Mouse (Mus musculus): Measurements from ENCODE around the gene Nup210l.

DNA sequence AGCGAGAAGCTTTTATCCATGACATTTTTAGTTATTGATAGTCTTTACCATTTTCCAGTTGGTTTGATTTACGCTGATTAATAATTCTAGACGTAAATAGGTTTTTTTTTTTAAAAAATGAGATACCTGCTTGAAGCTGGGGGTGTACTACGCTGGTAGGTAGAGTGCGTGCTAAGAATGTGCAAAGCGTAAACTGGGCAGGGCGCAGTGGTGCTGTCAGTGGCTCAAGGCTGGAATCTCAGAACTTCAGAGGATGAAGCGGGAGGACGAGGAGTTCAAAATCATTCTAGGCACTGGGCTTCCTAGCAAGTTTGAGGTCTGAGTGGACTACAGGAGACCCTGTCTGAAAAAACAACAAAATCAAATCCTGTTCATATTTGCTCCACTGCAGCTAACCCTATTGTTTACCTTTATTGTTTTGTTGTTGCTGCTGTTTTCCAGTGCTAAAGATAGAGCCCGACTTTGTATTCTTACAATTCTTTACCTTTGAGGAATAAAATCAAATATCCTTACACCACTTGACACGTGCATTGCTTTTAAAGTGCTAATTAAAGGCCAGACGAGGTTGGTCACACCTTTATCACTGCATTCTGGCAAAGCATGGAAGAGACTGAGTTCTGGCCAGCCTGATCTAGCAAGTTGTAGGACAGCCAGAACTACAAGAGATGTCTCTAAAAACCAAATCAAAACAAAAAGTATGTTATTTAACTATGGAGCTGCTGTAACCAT lies 110.2 kb downstream of the Nup210l start:
- no peak for TF ChIP-seq POLR2A (IDR thresholded peaks at IDR 0.05; ENCODE audit: extremely low read depth, insufficient read depth, low read length)
- no peak for TF ChIP-seq CTCF (IDR thresholded peaks at IDR 0.05; ENCODE audit: extremely low read depth, insufficient read depth, low read length)

Data from cortical plate, adult 2 months (tissue).